Mouse (Mus musculus) retina, postnatal 1 day (tissue): ENCODE data around the gene Rsph9.

Source experiments
- DNase-seq: peaks from one replicate; pipeline ENCODE4 v3.0.0-alpha.2; 2012

Rsph9 gene

DNA sequence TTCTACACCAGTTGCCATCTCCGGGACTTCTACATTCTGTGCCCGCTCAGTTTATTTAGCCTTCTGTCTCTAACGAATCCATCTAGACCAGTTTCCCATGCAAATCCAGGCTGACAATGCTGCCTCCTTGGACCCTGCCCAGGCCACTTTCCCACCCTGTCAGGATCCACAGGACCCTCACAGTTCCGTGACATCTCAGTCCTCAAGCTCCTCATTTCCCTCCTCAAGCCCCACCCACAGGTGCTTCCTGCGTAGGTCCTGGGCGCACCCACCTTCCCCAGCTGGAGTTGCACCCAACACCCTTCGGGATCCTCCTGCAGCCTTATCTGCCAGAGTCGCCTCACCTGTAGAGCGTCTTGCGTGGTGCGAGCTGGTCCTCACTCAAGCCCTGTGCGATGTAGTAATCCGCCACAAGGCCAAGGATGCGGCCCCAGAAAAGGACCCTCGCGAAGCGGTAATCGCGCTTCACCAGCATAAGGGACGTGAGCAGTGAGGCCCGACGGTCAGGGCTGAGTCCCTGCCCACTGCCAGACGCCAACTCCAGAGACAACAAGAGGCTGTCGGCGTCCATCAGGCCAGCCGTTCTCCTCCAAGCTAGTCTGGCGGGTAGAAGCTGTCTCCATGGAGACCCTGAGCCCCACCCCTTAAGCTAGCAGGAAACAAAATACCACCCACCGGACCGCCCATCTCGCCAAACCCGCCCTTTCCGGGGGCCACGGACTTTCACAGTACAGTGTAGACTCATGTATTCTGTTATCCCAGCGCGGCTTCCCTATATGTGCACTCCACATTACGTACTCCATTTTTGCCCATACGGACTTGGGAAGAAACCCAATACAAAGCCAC, at the start of gene Rsph9:
TSS of gene Rsph9 (minus strand) at position 639 of the 846 bp plus-strand sequence.
- DNase-seq = peak; percentile 94

DNA sequence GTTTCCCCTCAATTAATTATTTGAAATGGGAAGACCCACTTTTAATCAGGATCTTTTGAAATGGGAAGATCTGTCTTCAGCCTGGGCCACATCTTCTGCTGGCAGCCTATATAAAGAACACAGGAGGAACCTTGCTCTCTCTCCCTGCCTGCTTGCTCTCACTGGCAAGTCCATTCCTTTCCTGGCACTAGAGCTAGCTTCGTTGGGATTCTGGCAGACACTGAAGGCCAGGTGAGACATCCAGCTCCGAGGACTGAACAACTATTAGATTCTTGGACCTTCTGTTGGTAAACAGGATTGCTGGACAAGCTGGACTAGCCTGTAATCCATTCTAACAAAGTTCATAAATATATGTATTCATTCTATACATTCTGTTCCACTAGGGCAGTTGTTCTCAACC, 44.8 kb upstream of the Rsph9 start:
- no peak for DNase-seq

DNA sequence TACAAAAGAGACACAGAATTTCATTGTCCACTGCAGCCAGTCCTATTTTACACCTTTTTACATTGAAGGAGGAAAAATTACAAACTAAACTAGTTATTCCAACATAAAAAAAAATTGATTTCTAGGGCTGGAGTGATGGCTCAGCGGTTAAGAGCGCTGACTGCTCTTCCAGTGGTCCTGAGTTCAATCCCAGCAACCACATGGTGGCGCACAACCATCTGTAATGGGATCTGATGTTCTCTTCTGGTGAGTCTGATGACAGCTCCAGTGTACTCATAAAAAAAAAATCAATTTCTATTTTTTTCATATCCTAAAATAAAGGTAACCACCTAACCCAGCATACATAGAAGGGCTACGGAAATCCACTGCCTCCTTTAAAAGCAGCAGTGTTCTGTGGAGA, 38.3 kb upstream of the Rsph9 start:
- no peak for DNase-seq

DNA sequence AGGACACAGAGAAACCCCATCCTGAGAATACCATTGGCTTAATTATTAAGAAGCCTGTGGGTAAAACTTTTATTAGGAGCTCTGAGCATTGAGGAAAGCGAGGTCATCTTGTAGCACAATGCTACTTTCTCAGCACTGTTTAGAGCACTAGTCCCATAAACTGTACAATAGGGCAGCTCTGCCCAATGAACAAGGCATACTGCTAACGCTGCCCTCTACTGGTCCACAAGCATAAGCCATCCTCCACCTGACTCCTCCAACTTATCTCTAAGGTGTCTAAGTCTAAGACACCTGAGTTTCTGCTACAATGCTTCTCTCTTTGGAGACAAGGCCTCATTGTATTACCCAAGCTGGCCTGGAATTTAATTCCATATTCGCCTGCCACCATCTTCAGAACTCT, 26.5 kb upstream of the Rsph9 start:
- DNase-seq = peak; percentile 60

DNA sequence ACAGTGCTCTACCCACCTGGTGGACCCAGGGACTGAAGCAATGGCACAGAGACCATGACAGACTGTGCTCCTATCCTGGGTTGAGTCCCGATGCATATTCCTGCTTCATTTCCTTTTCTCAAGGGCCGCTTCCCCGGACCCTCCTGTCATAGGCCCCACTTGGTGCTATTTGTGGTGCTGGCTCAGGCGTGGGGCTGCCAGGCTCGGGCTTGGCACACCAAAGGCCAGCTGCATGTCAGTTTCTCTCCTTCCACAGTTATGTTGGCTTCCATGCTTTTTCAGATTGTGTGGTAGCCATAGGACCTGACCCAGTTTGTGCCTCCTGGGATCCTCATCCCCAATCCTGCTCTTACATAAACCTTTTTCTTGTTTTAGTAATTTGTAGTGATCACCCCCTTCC, 24.8 kb upstream of the Rsph9 start:
- DNase-seq = no peak

DNA sequence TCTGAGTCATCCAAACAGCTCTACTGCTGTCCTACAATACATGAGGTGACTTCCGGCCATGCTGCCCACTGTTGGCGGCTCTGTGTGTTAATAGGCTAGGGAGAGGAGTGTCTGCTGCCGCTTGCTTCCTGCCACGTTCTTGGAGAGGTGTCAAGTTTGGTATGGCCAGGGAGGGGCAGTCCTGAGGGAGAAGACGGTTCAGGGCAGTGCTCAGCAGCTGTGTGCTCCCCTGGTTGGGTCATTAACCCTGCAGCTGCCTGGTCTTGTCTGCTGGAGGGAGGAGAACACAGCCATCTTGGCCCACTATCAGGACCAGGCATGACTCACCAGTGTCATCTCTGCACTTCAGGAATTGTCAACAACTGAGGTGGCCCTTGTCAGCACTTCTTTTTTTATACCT, 24.3 kb upstream of the Rsph9 start:
- no peak for DNase-seq

DNA sequence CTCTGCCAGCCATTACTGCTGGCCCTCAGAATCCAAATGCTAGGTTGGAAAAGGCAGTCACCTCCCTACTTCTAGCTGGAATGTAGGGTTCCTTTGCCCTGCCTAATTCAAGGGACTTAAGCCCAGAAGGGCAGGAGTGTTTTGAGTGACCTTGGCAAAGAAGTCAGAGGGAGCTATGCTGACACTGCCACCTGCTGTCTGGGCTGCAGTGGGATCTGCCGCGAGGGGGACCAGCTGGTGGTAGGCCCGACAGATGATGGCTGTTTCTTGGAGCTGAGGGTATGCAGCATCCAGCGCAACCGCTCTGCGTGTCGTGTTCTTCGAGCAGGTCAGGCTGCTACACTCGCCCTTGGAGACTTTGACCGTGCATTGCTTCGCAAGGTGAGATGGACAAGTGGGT, 23.0 kb upstream of the Rsph9 start:
- peak; percentile 19 for DNase-seq

DNA sequence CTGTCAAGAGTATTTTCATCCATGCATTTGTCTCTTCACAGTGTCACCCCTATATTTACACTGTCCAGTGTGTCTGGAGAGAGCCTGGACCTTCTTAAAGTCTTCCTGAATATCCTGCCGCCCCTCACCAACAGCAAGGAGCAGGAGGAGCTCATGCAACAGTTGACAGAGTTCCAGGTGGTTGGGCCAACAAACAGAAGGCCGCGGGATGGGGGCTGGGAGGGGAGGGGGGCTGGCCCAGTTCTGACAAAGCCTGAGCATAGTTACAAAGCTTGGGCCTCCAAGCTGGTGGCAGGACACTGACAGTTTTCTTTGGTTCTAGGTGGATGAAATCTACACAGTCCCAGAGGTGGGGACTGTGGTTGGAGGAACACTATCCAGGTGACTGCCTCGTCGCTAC, 22.3 kb upstream of the Rsph9 start:
- no peak for DNase-seq

DNA sequence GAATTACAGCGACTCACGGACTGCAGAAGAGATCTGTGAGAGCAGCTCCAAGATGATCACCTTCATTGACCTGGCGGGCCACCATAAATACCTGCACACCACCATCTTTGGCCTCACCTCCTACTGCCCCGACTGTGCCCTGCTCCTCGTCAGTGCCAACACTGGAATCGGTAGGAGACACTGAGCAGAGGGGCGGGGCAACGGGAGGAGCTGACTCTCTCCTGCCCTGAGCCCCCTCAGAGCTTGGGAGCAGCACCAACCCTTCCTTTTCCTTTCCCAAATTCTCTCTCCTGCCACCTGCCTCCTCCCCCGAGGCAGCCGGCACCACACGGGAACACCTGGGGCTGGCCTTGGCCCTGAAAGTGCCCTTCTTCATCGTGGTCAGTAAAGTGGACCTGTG, 21.4 kb upstream of the Rsph9 start:
- no peak for DNase-seq

DNA sequence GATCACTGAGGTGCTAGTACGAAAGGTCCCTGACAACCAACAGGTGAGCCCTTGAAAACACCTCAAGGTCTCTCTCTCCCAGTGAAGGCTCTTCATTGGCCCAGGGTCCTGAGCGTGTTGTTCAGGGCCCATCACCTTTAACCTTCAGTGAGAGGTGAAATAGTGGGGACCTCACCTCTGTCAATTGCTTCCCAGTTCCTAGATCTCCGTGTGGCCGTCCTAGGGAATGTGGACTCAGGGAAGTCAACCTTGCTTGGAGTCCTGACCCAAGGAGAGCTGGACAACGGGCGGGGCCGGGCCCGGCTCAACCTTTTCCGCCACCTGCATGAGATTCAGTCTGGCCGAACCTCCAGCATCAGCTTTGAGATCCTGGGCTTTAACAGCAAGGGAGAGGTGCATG, 20.8 kb upstream of the Rsph9 start:
- no peak for DNase-seq

DNA sequence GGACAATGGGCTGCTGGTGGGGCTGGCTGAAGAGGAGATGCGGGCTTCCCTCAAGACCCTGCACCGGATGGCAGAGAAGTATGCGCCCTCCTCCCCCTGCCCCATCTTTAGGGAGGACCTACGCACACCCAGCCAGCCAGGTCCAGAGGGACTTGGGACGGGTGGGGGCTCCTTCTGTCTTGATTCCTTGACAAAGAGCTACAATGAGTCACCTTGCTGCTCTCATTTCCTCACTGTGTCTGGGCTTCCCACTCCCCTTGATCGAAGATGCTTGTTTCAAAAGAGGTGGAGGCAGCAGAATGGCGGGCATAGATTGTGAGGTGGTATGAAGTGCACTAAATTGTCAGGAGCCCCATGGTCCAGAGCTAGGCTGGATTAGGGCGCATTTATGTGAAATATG, 20.3 kb upstream of the Rsph9 start:
- DNase-seq = no peak

DNA sequence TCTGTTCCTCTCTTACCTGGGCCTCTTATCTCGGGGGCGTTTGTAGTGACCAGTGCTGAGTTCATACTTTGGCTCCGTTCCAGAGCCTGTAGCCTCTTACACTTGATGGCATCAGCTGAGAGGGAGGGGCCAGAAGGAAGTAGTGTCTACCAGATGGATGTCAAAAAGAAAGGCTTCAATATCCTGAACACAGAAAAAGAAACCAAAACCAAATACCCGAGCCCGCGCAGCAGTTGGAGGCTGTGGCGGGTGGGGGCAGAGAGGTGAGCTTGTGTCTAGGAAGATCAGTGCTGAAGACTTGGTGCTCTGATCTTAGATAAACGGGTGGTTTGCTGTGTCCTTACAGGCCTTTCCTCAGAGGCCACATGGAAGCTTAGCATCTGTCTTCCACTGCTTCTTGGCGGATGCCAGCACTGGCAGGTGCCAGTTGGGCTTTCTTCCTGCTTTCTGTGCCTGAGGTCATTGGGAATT, 19.0 kb upstream of the Rsph9 start:
- peak; percentile 30 for DNase-seq

DNA sequence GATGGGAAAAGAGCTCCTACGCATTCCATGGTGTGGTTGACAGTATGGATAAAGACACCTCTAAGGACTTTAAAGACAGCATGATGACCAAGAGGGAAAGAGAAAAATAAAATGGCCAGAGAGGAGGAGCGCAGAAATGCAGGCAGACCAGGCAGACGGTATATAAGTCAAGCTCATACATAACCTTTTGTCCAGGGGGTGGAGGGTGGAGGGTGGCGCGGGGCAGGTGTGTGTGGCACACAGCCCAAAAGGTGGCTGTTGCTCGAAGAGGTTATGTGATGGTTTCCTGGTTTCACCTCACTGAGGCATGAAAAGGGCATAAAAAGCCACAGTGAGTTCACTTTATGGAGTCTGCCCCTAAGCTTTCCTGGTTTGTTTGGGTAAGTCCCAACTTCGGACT, 18.5 kb upstream of the Rsph9 start:
- DNase-seq = no peak

DNA sequence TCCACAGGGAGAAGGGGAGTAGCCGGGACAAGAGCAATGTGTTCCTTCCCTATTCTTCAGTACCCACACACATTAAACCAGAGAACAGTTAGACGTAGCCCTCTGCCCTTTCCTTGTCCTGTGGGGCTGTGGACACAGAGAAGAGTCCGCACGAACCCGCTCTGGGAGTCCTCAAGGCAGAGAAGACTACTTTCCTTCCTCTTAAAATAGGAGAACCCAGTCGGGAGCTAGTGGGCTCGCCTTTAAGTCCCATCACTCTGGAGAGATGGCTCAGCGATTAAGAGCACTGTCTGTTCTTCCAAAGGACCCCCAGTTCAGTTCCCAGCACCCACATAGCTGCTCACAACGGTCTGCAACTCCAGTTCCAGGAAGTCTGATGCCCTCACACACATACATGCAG, 17.7 kb upstream of the Rsph9 start:
- DNase-seq = no peak

DNA sequence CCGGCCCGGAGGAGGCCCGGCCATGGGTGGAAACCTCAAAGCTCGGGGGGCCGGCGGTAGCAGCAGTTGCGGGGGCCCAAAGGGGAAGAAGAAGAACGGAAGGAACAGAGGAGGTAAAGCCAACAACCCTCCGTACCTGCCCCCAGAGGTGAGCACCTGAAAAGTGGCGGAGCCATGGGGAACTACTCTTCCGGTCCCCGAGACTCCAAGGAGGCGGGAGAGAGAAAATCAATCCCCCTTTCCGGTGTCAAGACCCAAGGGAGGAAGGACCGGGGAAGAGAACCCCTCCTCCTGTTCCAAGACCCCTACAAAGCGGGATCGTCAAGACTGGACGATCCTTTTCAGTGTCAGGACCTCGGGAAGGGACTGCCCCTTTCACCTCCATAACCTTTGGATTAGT, 17.2 kb upstream of the Rsph9 start:
- DNase-seq = peak; percentile 73

DNA sequence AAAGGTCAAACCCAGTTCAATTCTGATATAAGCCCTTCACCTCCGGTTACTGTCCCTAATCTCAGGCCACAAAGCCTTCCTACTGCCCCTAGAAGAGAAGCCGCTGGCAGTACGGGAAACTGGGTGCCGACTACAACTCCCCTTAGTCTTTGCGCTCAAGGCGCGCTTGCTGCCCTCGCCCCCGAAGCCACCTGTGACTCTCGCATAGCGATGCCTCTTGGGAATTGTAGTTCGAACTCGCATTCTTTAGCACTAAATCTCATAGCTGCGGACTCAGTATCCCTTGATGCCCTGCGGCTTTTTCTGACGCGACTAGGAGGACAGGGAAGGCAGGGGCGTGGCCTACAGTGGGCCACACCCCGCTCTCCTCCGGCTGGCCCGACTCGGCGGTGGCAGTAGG, 16.7 kb upstream of the Rsph9 start, which contains the start of gene Gtpbp2:
TSS of gene Gtpbp2 (plus strand) at position 347 of the 400 bp plus-strand sequence.
- peak; percentile 100 for DNase-seq

DNA sequence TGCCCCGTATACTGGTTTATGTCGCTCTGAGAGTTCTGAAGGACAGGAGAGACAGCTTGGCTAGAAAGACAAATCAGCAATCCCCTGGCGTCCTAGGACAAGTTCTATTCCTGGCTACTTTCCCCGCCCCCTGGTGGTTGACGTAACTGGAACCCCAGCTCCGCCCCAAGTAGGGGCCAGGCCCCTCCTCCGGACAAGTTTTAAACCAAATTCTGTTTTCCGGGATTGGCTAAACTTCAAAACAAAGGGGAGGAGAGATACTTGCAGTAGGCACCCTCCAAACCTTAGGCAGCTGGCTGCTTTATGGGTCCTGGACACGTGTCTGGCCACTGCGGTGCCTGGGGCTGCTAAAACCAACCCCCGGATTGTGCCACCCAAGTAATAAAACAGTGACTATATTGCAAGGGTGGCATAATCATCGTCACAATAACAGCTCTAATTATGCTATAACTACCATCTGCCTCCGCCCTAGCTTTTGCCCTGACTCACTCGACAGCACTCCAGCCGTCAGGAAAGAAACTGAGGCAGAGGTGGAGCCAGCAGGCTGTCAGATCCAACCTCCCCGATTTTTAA, 16.2 kb upstream of the Rsph9 start:
- DNase-seq = peak; percentile 89

DNA sequence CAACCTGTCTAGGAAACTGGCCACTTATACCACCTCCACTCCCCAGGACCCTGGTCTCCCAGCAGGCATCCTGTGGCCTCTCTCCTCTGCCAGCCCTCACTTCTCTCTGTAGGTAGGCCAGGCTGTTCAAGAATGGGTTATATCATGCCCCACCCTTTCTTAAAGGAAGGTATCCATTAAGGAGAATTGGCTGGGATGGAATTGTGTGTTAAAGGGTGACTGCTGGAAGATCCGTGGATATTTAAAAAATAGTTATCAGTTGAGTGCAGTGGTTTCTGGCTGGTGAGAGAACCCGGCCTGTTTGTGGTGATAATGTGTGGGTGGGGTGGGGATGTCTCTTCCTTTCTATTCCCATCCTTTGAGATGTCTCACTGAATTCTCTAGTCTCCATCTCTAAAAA, 15.2 kb upstream of the Rsph9 start:
- no peak for DNase-seq

DNA sequence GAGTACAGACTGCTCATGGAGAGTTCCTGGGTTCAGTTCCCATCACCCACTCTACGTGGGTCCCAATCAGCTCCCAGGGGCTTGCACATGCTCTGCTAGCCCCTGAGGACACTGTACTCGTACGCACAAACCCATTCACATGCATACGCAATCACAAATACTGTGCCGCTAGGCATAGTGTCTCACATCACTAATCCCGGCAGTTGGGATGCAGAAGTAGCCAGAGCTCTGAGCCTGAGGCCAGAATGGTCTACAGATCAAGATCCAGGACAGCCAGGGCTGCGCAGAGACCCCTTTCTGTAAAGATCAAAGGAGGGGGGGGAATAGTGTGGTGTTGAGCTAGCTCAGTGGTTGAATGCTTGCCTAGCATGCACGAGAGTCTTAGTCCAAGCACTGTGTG, 13.1 kb upstream of the Rsph9 start:
- no peak for DNase-seq

DNA sequence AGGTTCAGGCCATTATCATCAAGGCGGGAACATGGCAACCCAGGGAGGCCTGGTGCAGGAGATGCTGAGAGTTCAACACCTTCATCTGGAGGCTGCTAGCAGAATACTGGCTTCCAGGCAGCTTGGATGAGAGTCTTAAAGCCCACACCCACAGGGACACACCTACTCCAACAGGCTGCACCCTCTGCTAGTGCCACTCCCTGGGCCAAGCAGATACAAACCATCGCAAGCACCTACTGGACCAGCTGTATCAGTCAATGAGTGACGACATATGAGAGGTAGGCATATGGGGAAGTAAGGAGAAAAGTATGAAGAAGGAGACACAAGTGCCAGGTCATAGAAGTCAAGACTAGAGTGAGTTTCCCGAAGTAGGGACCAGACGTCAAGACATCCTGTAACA, 12.7 kb upstream of the Rsph9 start:
- DNase-seq = no peak

DNA sequence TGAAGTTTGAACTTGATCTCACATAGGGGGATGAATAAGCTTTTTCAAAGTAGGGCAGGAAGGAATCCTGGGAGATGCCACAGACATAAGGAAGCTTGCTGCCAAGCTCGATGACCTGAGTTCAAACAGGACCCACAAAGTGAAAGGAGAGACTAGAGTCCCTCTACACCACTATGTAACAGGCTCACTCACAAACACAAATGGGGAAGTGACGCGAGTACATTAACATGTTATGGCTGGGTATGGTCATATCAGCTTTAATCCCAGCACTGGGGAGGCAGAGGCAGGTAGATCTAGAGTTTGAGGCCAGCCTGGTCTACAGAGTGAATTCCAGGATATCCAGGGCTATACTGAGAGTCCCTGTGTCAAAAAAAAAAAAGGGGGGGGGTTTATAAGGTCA, 10.3 kb upstream of the Rsph9 start:
- DNase-seq = no peak

DNA sequence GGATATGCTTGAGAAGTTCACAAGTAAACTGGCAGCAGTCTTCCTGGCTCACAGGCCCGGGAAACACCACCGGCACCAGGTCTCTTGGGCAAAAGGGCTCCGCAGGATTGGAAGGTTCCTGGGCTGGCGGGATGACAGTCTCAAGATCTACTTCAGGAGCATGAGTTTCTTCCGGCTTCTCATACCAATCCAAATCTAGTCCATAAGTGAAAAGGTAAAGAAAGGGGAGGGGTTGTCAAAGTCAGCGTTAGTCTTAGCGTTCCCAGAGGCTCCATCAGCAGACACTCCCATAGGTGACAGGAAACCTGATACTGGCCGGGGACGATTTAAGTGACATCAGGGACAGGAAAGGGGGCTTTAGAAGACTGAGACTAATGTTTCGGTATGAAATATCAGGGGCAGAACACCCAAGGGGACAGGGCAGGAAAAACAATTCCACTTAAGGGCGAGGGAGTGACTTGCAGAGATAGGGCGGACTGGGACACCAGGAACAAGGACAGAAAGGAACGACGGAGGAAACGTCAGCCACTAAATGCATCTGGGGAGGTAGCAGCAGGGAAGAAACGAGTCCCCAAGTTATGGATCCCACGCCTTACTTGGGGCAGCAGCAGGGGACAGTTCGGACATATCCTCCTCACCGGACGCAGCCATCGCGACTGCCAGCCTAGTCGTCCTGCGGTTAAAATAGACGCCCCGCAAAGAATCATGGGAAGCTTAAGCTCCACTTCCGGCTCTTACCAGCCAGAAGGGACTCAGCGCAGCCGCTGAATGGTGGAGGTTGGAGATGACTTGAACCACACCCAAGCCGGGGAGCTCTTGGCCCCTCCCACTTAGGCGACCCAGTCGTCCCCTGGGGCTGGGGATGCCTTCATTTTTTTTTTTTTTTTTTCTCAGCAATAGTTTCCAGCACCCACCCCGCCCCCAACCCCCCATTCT, 9.1 kb upstream of the Rsph9 start, which contains the start of gene Mad2l1bp:
TSS of gene Mad2l1bp (minus strand) at position 707 of the 936 bp plus-strand sequence.
- DNase-seq = peak; percentile 97

DNA sequence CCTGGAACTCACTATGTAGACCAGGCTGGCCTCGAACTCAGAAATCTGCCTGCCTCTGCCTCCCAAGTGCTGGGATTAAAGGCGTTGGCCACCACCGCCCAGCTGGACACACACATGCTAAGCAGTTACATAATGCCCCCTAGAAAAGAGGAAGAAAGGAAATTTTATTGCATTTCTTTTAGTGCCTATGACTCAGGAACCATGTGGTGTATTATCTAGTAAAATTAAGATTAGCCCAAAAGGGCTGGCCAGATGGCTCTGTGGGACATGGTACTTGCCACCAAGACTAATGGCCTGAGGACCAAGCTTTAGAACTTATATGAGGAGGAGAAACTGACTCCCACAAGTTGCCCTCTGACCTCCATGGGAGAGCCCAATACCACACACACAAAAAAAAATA, 4.1 kb downstream of the Rsph9 start:
- no peak for DNase-seq
